Mouse (Mus musculus) forebrain, embryonic 13.5 days (tissue): ENCODE data around the gene Mdfic. TPM values are rescaled to one million over a fixed set of nuclear protein-coding genes. Genes with fewer than 3 reads are reported as not detected.
"Not testable (repeated sequence)": the region's sequence is repeated elsewhere in the genome, so short reads cannot be mapped to it uniquely, and the experiment has no call there.

ENCODE experiments used
- ATAC-seq: fragments of 200-750 bp; cut with Nextera tagmentation; 2 replicates; pipeline ENCODE4 v1.8.0; 2017
- H3K27ac ChIP-seq: fragments of 300-500 bp; sonication (generic); 2 replicates; pipeline ENCODE4 v1.5.1; 2015; ENCODE audit warnings: inconsistent platforms, mild to moderate bottlenecking, moderate library complexity
- H3K27me3 ChIP-seq: fragments of 300-500 bp; sonication (generic); 2 replicates; pipeline ENCODE4 v1.6.1; 2015; ENCODE audit warnings: mild to moderate bottlenecking, inconsistent platforms
- H3K36me3 ChIP-seq: fragments of 300-500 bp; sonication (generic); 2 replicates; pipeline ENCODE4 v1.6.1; 2015; ENCODE audit warnings: mild to moderate bottlenecking, inconsistent platforms; ENCODE audit not compliant: poor library complexity, severe bottlenecking
- H3K4me1 ChIP-seq: fragments of 300-500 bp; sonication (generic); 2 replicates; pipeline ENCODE4 v1.6.1; 2015; ENCODE audit warnings: inconsistent platforms
- H3K4me2 ChIP-seq: fragments of 300-500 bp; sonication (generic); 2 replicates; pipeline ENCODE4 v1.6.1; 2015; ENCODE audit warnings: inconsistent platforms, mild to moderate bottlenecking, moderate library complexity
- H3K4me3 ChIP-seq: fragments of 300-500 bp; sonication (generic); 2 replicates; pipeline ENCODE4 v1.5.1; 2015; ENCODE audit warnings: mild to moderate bottlenecking, inconsistent platforms
- H3K9ac ChIP-seq: fragments of 300-500 bp; sonication (generic); 2 replicates; pipeline ENCODE4 v1.6.1; 2015; ENCODE audit warnings: mild to moderate bottlenecking, inconsistent platforms
- H3K9me3 ChIP-seq: fragments of 300-500 bp; sonication (generic); replicated peaks from 2 replicates; pipeline ENCODE4 v1.6.1; 2016; ENCODE audit warnings: inconsistent platforms
- WGBS: fragments of 180-500 bp; shearing (Covaris S2); methylation state at CpG from one replicate; pipeline ENCODE4 v1.1.7; 2015; 5-methylcytosine and 5-hydroxymethylcytosine counted together
- polyA plus RNA-seq: library from polyadenylated mRNA; unstranded; fragments of >200 nt; fragmentation: Nextera tagmentation; extraction: Ambion mirVana; gene quantifications from 2 replicates; pipeline ENCODE4 v1.2.1, GENCODE M21; 2015

The Mdfic gene
- 1.6 and 1.7 TPM in 2 replicates for polyA plus RNA-seq

DNA sequence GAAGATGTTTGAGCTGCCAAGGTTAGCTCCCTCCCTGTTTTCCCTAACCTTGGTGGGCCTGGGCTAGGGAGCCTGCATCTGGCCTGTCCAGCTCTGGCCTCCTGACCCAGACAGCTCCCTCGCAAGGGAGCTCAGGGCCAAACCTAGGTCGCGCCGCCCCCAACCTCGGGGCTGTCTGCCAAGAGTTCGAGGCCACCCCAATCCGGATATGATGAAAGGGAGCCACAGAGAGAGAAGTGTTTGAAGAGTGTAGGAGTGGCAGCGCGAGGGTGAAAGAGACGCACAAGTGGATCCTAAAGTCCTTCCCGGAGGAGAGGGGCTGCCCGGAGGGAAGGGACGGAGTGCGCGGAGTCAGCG, at the start of gene Mdfic:
TSS of gene Mdfic (plus strand) at position 201 of the 357 bp plus-strand sequence.
- peak within 1 kb of the TSS; percentile 78 for H3K9ac ChIP-seq
- 1% methylated on average over 16 of the region's 16 CpGs for WGBS

GRCm38 (mm10) chr6:15671364-15671763, 49.1 kb upstream of the Mdfic start:
- H3K4me2 ChIP-seq: no peak overlapping the region
- no peak overlapping the region for H3K27ac ChIP-seq
- H3K4me1 ChIP-seq: no peaks in the 10 kb centered on the region
- H3K9me3 ChIP-seq: no peaks in the 10 kb centered on the region
- no peaks in the 10 kb centered on the region for H3K36me3 ChIP-seq
- no peak for ATAC-seq
- no peaks in the 10 kb centered on the region for H3K27me3 ChIP-seq
- H3K4me3 ChIP-seq: no peak overlapping the region
- H3K9ac ChIP-seq: no peak overlapping the region

More for the DNA sequence above, at the start of gene Mdfic:
- H3K4me2 ChIP-seq: peak within 1 kb of the TSS; percentile 96
- H3K27me3 ChIP-seq: peaks cover 7% of the 10 kb centered on the region; the same call in 1 of the 2 replicates
- no peaks in the 10 kb centered on the region for H3K36me3 ChIP-seq
- H3K9me3 ChIP-seq: no peaks in the 10 kb centered on the region
- ATAC-seq: peak; percentile 54
- peak within 1 kb of the TSS; percentile 62 for H3K4me3 ChIP-seq
- no peak within 1 kb of the TSS for H3K27ac ChIP-seq
- H3K4me1 ChIP-seq: peaks cover 13% of the 10 kb centered on the region

GRCm38 (mm10) chr6:15710080-15710479, 10.4 kb upstream of the Mdfic start:
- no peak for ATAC-seq
- WGBS: 93% methylated on average over 4 of the region's 4 CpGs
- Histone ChIP-seq H3K4me3 (no peak overlapping the region), H3K4me1 (no peaks in the 10 kb centered on the region), H3K36me3 (no peaks in the 10 kb centered on the region), H3K9me3 (no peaks in the 10 kb centered on the region), H3K27ac (no peak overlapping the region), H3K9ac (no peak overlapping the region), H3K27me3 (no peaks in the 10 kb centered on the region), H3K4me2 (no peak overlapping the region)

DNA sequence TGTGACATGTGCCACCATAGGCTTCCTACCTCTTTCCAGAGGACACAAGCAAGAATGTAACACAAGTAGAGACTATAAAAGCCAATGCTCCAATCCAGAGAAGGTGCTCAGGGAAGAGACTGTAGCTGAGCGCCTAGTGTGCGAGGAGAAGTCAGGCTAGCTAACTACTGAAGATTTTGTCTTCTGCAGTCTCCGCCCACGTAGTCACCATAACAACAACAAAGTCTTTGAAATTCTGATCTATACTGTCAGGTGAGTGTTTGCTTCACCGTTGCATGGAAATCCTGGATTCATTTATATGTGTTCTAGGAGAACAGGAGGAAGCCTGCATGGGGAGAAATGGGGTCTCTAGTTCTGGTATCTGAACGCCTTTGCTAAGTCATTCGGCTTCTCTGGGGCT, 9.8 kb upstream of the Mdfic start:
- WGBS: 85% methylated on average over 7 of the region's 7 CpGs
- H3K27me3 ChIP-seq: no peaks in the 10 kb centered on the region
- no peak overlapping the region for H3K4me3 ChIP-seq
- H3K4me1 ChIP-seq: no peaks in the 10 kb centered on the region
- no peaks in the 10 kb centered on the region for H3K9me3 ChIP-seq
- no peaks in the 10 kb centered on the region for H3K36me3 ChIP-seq
- H3K9ac ChIP-seq: no peak overlapping the region
- H3K27ac ChIP-seq: no peak overlapping the region
- ATAC-seq: no peak
- no peak overlapping the region for H3K4me2 ChIP-seq

DNA sequence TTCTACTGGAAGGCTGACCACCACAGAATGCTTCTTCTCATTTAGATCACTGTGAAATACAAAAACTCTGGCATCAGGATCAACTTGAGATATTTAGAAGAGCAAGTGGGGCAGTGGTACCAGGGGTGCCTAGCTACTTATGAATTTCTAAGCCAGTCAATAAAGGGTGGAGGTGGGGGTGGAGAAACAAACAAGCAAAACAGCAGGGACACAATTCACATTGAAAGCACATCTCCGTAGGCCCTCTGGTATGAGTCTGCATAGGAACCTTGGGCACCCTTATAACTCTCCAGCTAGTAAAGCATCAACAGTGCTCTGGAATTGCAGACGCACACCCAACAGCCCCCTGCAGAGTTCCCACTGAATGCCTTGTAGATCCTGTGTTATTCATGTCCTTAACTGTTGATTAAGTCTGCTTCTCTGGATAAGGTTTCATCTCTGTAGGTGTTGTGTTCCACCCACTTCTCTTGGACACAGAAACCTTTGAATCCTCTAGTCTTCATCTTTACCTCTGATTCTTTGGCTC, 7.5 kb upstream of the Mdfic start:
- H3K27me3 ChIP-seq: no peaks in the 10 kb centered on the region
- no peak overlapping the region for H3K27ac ChIP-seq
- WGBS: 33% methylated on average over 2 of the region's 2 CpGs
- H3K4me1 ChIP-seq: no peaks in the 10 kb centered on the region
- no peaks in the 10 kb centered on the region for H3K9me3 ChIP-seq
- ATAC-seq: no peak
- no peak overlapping the region for H3K9ac ChIP-seq
- no peak overlapping the region for H3K4me3 ChIP-seq
- H3K4me2 ChIP-seq: no peak overlapping the region
- no peaks in the 10 kb centered on the region for H3K36me3 ChIP-seq

GRCm38 (mm10) chr6:15714036-15714435, 6.4 kb upstream of the Mdfic start:
- ATAC-seq, H3K4me2 ChIP-seq, H3K27ac ChIP-seq, H3K4me1 ChIP-seq, H3K9me3 ChIP-seq, H3K36me3 ChIP-seq, H3K4me3 ChIP-seq, H3K27me3 ChIP-seq, H3K9ac ChIP-seq: not testable (repeated sequence)
- 61% methylated on average over 1 of the region's 1 CpGs for WGBS

DNA sequence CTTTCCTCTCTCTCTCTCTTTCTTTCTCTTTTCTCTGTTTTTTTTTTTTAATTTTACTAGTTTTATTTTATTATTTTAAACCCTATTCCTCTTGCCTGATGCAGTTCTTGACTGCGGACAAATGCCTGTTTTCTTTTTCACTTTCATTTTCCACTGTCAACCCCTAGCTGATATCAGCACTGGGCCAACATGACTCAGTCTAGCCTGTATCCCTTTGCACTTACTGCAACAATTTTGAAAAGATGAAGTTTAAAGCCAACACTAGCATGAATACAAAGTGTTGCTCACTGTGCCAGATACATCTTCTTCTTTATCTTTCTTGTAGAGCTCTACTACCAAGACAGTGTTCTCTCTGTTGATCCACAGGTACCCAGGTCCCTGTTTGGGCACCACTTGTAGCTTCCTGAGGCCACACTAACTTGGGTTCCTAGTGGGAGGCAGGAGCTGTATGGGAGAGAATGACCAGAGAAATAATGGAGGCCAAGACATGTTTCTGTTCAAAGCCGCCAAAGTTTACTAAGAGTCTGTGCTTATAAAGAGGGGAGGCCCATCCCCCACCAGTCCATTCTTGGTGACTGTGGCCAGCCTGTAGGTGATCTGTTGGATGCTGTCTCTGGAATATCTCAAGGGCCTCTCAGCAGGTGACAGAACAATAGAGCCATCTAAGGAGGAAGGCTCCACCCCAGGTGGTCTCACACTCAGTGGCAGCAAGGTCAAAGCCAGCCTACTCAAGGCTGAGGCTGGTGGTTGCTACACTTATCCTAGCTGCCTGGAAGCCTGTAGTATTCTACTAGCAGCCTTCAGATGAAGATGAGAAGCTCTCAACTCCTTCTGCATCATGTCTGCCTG, 5.2 kb upstream of the Mdfic start:
- 89% methylated on average over 2 of the region's 2 CpGs for WGBS

DNA sequence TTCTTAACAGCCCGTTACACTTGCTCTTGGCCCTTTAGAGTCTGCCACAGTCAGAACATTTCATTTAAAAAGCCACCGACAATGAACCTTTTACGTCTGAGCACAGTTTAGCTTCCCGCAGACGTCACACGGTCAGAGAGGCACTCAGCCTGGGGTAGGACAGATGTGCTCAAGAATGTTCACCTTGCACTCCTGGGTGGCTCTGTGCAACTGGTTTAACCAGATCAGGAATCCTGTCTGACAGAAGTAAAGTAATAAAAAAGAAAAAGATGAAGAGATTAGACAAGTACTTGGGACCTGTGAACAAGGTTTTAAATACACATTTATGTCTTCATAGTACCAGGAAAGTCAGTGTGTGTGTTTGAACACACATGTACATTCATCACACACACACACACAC, 542 bp upstream of the Mdfic start:
- peaks cover 13% of the 10 kb centered on the region for H3K4me1 ChIP-seq
- no peak overlapping the region for H3K4me3 ChIP-seq
- no peaks in the 10 kb centered on the region for H3K9me3 ChIP-seq
- ATAC-seq: no peak
- no peaks in the 10 kb centered on the region for H3K36me3 ChIP-seq
- no peak overlapping the region for H3K4me2 ChIP-seq
- H3K27ac ChIP-seq: no peak overlapping the region
- 58% methylated on average over 6 of the region's 6 CpGs for WGBS
- peaks cover 7% of the 10 kb centered on the region; the same call in 1 of the 2 replicates for H3K27me3 ChIP-seq
- no peak overlapping the region for H3K9ac ChIP-seq

More for the DNA sequence above, 5.2 kb upstream of the Mdfic start:
- H3K4me3 ChIP-seq: no peak overlapping the region
- H3K4me1 ChIP-seq: no peaks in the 10 kb centered on the region
- H3K36me3 ChIP-seq: no peaks in the 10 kb centered on the region
- H3K27me3 ChIP-seq: peaks cover 7% of the 10 kb centered on the region; the same call in 1 of the 2 replicates
- H3K27ac ChIP-seq: no peak overlapping the region
- no peak overlapping the region for H3K4me2 ChIP-seq
- no peak overlapping the region for H3K9ac ChIP-seq
- no peak for ATAC-seq
- no peaks in the 10 kb centered on the region for H3K9me3 ChIP-seq

- Histone ChIP-seq H3K36me3 (no peaks in the 10 kb centered on the region), H3K27ac (no peak overlapping the region), H3K9ac (peak overlapping the region; percentile 78), H3K4me3 (peak overlapping the region; percentile 62), H3K4me1 (peaks cover 13% of the 10 kb centered on the region), H3K9me3 (no peaks in the 10 kb centered on the region), H3K27me3 (peaks cover 7% of the 10 kb centered on the region; the same call in 1 of the 2 replicates), H3K4me2 (peak overlapping the region; percentile 96)
- WGBS: 1% methylated on average over 47 of the region's 60 CpGs
- peak; percentile 87 for ATAC-seq
These were observed 606 bp downstream of the Mdfic start for GRCm38 (mm10) chr6:15720818-15721715.

GRCm38 (mm10) chr6:15721716-15722031, 1.2 kb downstream of the Mdfic start:
- ATAC-seq: no peak
- Histone ChIP-seq H3K4me1 (peaks cover 13% of the 10 kb centered on the region), H3K4me3 (peak overlapping the region; percentile 62), H3K4me2 (peak overlapping the region; percentile 96), H3K36me3 (no peaks in the 10 kb centered on the region), H3K27me3 (peaks cover 7% of the 10 kb centered on the region; the same call in 1 of the 2 replicates), H3K9me3 (no peaks in the 10 kb centered on the region), H3K27ac (no peak overlapping the region), H3K9ac (peak overlapping the region; percentile 78; the same call in 1 of the 2 replicates)
- WGBS: 27% methylated on average over 5 of the region's 5 CpGs

DNA sequence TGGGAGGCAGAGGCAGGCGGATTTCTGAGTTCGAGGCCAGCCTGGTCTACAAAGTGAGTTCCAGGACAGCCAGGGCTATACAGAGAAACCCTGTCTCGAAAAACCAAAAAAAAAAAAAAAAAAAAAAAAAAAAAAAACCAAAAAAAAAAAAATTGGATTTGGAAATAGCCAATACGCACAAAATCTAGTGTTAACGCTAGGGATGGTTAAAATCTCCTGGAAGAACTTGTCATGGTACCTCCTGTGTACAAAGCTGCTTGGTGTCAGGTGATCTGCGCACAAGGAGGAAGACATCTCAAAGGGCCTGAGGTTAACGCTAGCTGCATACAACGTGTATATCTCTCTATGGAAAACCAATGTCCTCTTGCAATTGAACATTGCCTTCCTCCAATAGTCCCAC, 2.2 kb downstream of the Mdfic start:
- not testable (repeated sequence) for H3K36me3 ChIP-seq, H3K27me3 ChIP-seq, ATAC-seq, H3K9me3 ChIP-seq, H3K4me2 ChIP-seq, H3K4me3 ChIP-seq, H3K9ac ChIP-seq, H3K27ac ChIP-seq
- 93% methylated on average over 7 of the region's 8 CpGs for WGBS
- H3K4me1 ChIP-seq: peaks cover 13% of the 10 kb centered on the region

- no peak for ATAC-seq
- no peaks in the 10 kb centered on the region for H3K9me3 ChIP-seq
- H3K27ac ChIP-seq: no peak overlapping the region
- no peak overlapping the region for H3K9ac ChIP-seq
- H3K27me3 ChIP-seq: no peaks in the 10 kb centered on the region
- peaks cover 13% of the 10 kb centered on the region for H3K4me1 ChIP-seq
- no peak overlapping the region for H3K4me2 ChIP-seq
- H3K36me3 ChIP-seq: no peaks in the 10 kb centered on the region
- WGBS: 75% methylated on average over 4 of the region's 4 CpGs
- no peak overlapping the region for H3K4me3 ChIP-seq
These were observed 3.8 kb downstream of the Mdfic start for GRCm38 (mm10) chr6:15724304-15724703.
